Mouse (Mus musculus): ENCODE data around the gene Dexi. TPM values are rescaled to one million over a fixed set of nuclear protein-coding genes. Genes with fewer than 3 reads are reported as not detected.

The Dexi gene
- total and polyA plus RNA-seq, 3 experiments, result 7.1 to 20.2 (median 7.5) TPM

DNA sequence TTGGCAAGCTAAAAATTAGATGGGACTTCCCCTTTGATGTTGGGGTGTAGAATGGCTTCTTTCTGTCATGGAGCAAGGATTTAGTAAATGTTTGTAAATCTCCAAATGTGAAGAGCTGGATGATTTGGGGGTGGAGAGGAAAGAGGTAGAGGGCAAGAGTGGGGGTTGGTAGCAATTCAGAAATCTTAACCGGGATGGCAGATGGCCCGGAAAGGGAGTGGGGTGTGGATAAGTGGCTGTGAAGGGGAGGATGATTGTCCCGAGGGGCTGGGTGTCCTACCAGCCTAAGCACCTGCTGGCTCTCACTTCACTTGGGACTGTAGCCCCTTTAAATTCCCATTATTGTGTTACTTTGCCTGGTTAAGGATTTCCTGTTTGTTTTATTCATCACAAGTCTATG lies 4.0 kb upstream of the Dexi start:
- Histone ChIP-seq H3K9me3 (replicated peaks) (no peaks in the 10 kb centered on the region), H3K4me1 (ENCODE audit: insufficient read depth, low read depth, low read length) (peaks cover 30% of the 10 kb centered on the region), H3K36me3 (replicated peaks) (peaks cover 33% of the 10 kb centered on the region), H3K27me3 (ENCODE audit: insufficient read depth, low read length) (no peaks in the 10 kb centered on the region), H3K4me3 (ENCODE audit: low read depth, low read length) (no peak overlapping the region)
- TF ChIP-seq GATA1 (IDR thresholded peaks at IDR 0.05; ENCODE audit: borderline replicate concordance, low read length) (no peak), CTCF (IDR thresholded peaks at IDR 0.05; ENCODE audit: low read depth, low read length) (no peak), GATA2 (IDR thresholded peaks at IDR 0.05; ENCODE audit: borderline replicate concordance, low read depth, low read length) (no peak), POLR2AphosphoS5 (IDR thresholded peaks at IDR 0.05; ENCODE audit: insufficient replicate concordance, low read depth, low read length) (no peak), TAL1 (conservative IDR thresholded peaks at IDR 0.05; ENCODE audit: low read depth, low read length) (no peak)
- DNase-seq (ENCODE audit: low spot score) (no peak), ATAC-seq (ENCODE audit: extremely low read depth, insufficient number of reproducible peaks, low FRiP score, poor library complexity, severe bottlenecking) (no peak)

DNA sequence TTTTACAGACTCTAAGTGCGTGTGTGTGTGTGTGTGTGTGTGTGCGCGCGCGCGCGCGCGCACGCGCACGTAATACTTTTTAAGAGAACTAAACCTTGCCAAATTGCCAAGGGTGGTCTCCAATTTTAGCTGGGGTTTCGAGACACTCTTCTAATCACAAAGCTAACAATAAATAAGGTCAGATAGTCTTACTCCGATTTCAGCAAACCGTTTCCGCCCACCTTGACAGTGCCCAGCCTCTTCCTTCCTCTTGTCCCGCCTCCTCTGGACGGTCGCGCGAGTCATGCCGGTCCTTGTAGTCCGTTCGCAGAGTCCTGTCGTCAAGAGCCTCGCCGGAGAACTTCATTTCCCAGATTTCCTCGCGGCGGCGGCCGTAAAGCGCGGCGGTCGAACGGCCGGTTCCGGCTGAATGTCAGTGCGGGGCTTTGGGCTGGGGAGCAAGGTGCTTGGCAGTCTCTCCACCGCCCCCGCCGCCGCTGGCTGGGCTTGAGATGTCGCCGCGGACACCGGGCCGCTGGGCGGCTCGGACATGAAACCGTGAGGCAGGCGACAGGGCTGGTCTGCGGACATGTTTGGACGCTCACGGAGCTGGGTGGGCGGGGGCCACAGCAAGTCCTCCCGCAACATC lies 2.3 kb upstream of the Dexi start, which contains the start of gene Clec16a:
Gene Clec16a, plus strand, starts transcription at position 345 of the 628 bp plus-strand sequence.
- H3K4me3 ChIP-seq (ENCODE audit: low read depth, low read length), result peak within 1 kb of the TSS; percentile 92
- no peaks in the 10 kb centered on the region for H3K27me3 ChIP-seq (ENCODE audit: insufficient read depth, low read length)
- DNase-seq (ENCODE audit: low spot score) (peak; percentile 80), ATAC-seq (ENCODE audit: extremely low read depth, insufficient number of reproducible peaks, low FRiP score, poor library complexity, severe bottlenecking) (peak; percentile 77)
- peaks cover 30% of the 10 kb centered on the region for H3K36me3 ChIP-seq (replicated peaks)
- peaks cover 48% of the 10 kb centered on the region for H3K4me1 ChIP-seq (ENCODE audit: insufficient read depth, low read depth, low read length)
- TF ChIP-seq TAL1 (conservative IDR thresholded peaks at IDR 0.05; ENCODE audit: low read depth, low read length) (no peak), GATA1 (IDR thresholded peaks at IDR 0.05; ENCODE audit: borderline replicate concordance, low read length) (no peak), GATA2 (IDR thresholded peaks at IDR 0.05; ENCODE audit: borderline replicate concordance, low read depth, low read length) (no peak), POLR2AphosphoS5 (IDR thresholded peaks at IDR 0.05; ENCODE audit: insufficient replicate concordance, low read depth, low read length) (no peak), CTCF (IDR thresholded peaks at IDR 0.05; ENCODE audit: low read depth, low read length) (no peak)
- no peaks in the 10 kb centered on the region for H3K9me3 ChIP-seq (replicated peaks)

DNA sequence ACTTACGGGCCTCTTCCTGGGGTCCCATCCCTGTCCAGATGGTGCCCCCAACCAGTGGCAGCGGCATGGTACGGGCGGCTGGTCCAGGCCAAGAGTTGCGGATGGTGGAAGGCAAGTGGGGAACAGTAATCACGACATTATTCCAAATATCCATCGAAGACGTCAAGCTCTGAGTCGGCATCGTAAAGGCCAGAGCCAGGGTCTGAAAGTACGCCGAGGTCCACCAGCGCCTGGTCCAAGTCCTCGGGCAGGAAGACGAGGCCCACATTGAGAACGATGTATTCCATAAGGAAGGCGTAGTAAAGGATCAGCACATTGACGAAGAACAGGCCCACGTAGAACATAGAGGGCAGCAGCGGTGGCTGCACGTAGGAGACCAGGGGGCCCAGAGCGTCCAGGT lies 588 bp downstream of the Dexi start:
- DNase-seq (ENCODE audit: low spot score) (no peak), ATAC-seq (ENCODE audit: extremely low read depth, insufficient number of reproducible peaks, low FRiP score, poor library complexity, severe bottlenecking) (no peak)
- TF ChIP-seq CTCF (IDR thresholded peaks at IDR 0.05; ENCODE audit: low read depth, low read length), result no peak
- no peak for TF ChIP-seq GATA2 (IDR thresholded peaks at IDR 0.05; ENCODE audit: borderline replicate concordance, low read depth, low read length)
- no peak for TF ChIP-seq TAL1 (conservative IDR thresholded peaks at IDR 0.05; ENCODE audit: low read depth, low read length)
- no peak for TF ChIP-seq GATA1 (IDR thresholded peaks at IDR 0.05; ENCODE audit: borderline replicate concordance, low read length)
- no peak for TF ChIP-seq POLR2AphosphoS5 (IDR thresholded peaks at IDR 0.05; ENCODE audit: insufficient replicate concordance, low read depth, low read length)
- H3K36me3 ChIP-seq (replicated peaks), result peaks cover 29% of the 10 kb centered on the region
- H3K27me3 ChIP-seq (ENCODE audit: insufficient read depth, low read length), result no peaks in the 10 kb centered on the region
- H3K4me1 ChIP-seq (ENCODE audit: insufficient read depth, low read depth, low read length), result peaks cover 53% of the 10 kb centered on the region
- no peaks in the 10 kb centered on the region for H3K9me3 ChIP-seq (replicated peaks)
- H3K4me3 ChIP-seq (ENCODE audit: low read depth, low read length), result peak overlapping the region; percentile 77

DNA sequence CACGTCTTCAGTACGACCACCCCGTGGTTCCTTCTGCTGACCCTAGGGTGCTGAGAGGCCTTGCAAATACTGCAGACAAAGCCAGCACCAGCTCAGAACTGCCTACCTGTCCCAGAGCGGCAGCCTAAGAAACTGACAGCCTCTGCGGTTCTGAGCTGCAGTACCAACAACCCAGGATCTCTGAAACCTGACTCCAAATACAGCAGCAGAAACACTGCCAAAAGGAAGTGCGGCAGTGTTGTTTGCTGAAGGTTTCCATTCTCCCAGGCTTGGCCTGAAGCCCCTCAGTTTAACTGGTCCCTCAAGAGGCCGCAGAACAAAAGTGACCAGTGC lies 1.3 kb downstream of the Dexi start:
- Histone ChIP-seq H3K4me1 (ENCODE audit: insufficient read depth, low read depth, low read length) (peaks cover 51% of the 10 kb centered on the region), H3K36me3 (replicated peaks) (peaks cover 33% of the 10 kb centered on the region), H3K4me3 (ENCODE audit: low read depth, low read length) (peak overlapping the region; percentile 77; the same call in 1 of the 2 replicates), H3K27me3 (ENCODE audit: insufficient read depth, low read length) (no peaks in the 10 kb centered on the region), H3K9me3 (replicated peaks) (no peaks in the 10 kb centered on the region)
- no peak for ATAC-seq (ENCODE audit: extremely low read depth, insufficient number of reproducible peaks, low FRiP score, poor library complexity, severe bottlenecking)
- TF ChIP-seq GATA1 (IDR thresholded peaks at IDR 0.05; ENCODE audit: borderline replicate concordance, low read length), result no peak
- DNase-seq (ENCODE audit: low spot score), result no peak

DNA sequence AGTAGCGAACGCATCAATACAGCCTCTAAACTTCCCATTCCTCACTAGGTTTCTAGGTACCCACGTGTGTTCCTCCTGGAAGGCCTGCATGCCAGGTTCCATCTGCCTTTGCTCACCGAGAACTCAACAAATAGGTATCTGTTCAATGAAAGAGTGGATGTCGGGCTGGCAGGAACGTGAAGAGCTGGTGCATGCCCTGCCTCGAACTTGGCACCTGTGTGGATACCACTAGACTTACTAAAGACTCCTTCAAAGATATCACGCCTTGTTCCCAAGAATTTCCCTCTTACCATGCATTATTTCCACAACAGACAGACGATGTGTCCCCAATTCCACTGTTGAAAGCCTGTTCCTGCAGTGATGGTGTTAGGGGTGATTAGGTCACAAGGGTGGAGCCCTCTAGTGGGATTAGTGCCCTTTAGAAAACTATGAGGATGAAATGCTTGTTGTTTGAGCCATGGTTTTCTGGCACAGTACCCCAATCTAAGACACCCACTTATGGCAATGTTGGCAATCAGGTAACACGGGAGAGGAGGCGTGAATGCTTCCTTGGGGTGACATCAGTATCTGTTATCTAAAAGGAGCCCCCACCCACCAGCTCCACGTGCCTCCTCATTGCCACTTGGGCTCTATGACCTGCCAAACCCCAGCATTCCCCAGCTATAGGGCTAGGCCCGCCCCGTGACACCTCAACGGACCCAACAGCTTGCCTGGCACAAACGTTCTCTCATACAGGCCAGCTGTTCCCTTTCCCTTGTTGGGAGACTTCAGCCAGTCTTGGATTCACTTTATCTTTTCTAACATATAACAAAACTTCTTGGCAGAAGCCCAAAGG lies 1.9 kb downstream of the Dexi start:
- no peaks in the 10 kb centered on the region for H3K27me3 ChIP-seq (ENCODE audit: insufficient read depth, low read length)
- H3K9me3 ChIP-seq (replicated peaks), result no peaks in the 10 kb centered on the region
- H3K4me1 ChIP-seq (ENCODE audit: insufficient read depth, low read depth, low read length), result peaks cover 45% of the 10 kb centered on the region
- TF ChIP-seq TAL1 (conservative IDR thresholded peaks at IDR 0.05; ENCODE audit: low read depth, low read length) (no peak), GATA2 (IDR thresholded peaks at IDR 0.05; ENCODE audit: borderline replicate concordance, low read depth, low read length) (no peak), CTCF (IDR thresholded peaks at IDR 0.05; ENCODE audit: low read depth, low read length) (no peak), GATA1 (IDR thresholded peaks at IDR 0.05; ENCODE audit: borderline replicate concordance, low read length) (no peak), POLR2AphosphoS5 (IDR thresholded peaks at IDR 0.05; ENCODE audit: insufficient replicate concordance, low read depth, low read length) (no peak)
- ATAC-seq (ENCODE audit: extremely low read depth, insufficient number of reproducible peaks, low FRiP score, poor library complexity, severe bottlenecking) (no peak), DNase-seq (ENCODE audit: low spot score) (peak; percentile 18)
- H3K4me3 ChIP-seq (ENCODE audit: low read depth, low read length), result peak overlapping the region; percentile 77; the same call in 1 of the 2 replicates
- H3K36me3 ChIP-seq (replicated peaks), result peaks cover 36% of the 10 kb centered on the region

DNA sequence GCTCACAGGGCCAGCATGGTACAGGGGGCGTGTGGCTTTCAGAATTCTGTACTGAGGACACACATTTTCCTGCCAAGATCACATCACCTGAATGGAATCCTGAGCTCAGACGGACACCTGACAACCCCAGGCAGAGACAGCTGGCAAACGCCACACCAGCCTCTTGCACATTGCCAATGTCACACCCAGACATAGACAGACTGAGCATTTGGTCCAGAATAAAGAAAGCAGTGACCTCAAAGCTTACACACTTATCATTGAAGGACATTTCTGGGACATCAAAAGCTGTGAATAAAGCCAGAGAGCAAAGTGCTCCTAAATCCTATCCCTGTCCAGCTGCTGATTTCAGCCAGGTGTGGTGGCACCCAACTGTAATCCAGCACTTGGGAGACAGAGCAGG lies 5.9 kb downstream of the Dexi start:
- DNase-seq (ENCODE audit: low spot score) (no peak), ATAC-seq (ENCODE audit: extremely low read depth, insufficient number of reproducible peaks, low FRiP score, poor library complexity, severe bottlenecking) (no peak)
- peaks cover 24% of the 10 kb centered on the region for H3K4me1 ChIP-seq (ENCODE audit: insufficient read depth, low read depth, low read length)
- H3K36me3 ChIP-seq (replicated peaks), result peaks cover 60% of the 10 kb centered on the region
- H3K4me3 ChIP-seq (ENCODE audit: low read depth, low read length), result no peak overlapping the region
- H3K27me3 ChIP-seq (ENCODE audit: insufficient read depth, low read length), result no peaks in the 10 kb centered on the region
- H3K9me3 ChIP-seq (replicated peaks), result no peaks in the 10 kb centered on the region
- TF ChIP-seq TAL1 (conservative IDR thresholded peaks at IDR 0.05; ENCODE audit: low read depth, low read length) (no peak), GATA2 (IDR thresholded peaks at IDR 0.05; ENCODE audit: borderline replicate concordance, low read depth, low read length) (no peak), GATA1 (IDR thresholded peaks at IDR 0.05; ENCODE audit: borderline replicate concordance, low read length) (no peak), POLR2AphosphoS5 (IDR thresholded peaks at IDR 0.05; ENCODE audit: insufficient replicate concordance, low read depth, low read length) (no peak), CTCF (IDR thresholded peaks at IDR 0.05; ENCODE audit: low read depth, low read length) (no peak)

All from G1E (cell line).